Mouse (Mus musculus) layer of hippocampus, postnatal 25 days (tissue): ENCODE data around the gene Ubtf. TPM values are rescaled to one million over a fixed set of nuclear protein-coding genes. Genes with fewer than 3 reads are reported as not detected.

Source experiments
- DNase-seq, 2 experiments: peaks; one replicate each; pipeline ENCODE4 v3.0.0; 2022; ENCODE audit warnings: mixed read lengths in 2 of 2, low spot score in 1 of 2; ENCODE audit errors: extremely low spot score in 1 of 2
- total RNA-seq, 2 experiments: library from RNA; stranded (reverse); gene quantifications; 2 replicates each; pipeline ENCODE4 v1.2.3; 2021

The Ubtf gene
- total RNA-seq, 2 experiments from 2014 or later = 123 to 134 TPM

DNA sequence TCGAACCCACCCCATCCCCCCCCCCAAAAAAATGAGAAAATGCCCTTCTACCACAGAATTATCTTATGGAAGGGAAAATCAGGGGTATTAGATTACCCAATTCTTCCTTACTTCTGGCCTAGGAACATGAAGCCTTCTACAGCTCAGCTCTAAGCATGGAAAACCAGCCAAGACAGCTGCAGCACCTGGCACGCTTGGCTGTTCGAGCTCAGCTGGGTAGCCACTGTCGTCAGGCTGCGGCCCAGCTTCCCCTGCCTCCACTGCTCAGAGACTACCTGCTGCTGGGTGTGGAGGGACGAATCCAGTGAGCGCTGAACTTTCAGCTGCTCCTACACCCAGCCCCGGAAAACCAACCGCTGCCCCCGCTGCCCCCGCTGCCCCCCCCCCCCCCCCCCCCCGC lies 41.8 kb downstream of the Ubtf start:
- no peak for DNase-seq

DNA sequence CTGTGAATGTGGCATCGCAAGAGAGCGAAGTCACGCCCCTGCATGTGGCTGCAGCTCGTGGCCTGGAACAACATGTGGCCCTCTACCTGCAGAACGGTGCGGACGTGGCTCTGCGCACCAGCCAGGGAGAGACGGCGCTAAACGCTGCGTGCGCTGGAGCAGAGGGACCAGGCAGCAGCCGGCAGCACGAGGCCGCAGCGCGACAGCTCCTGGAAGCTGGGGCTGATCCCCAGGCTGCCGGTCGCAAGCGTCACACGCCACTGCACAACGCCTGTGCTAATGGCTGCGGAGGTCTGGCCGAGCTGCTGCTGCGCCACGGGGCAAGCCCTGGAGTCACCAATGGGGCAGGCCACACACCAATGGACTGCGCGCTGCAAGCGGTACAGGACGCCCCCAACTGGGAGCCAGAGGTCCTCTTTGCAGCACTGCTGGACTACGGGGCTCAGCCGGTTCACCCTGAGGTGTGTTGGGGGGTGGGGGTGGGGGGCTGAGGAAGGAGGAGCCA lies 43.1 kb downstream of the Ubtf start:
- peak in 1 of 2 experiments; percentile 18 for DNase-seq

DNA sequence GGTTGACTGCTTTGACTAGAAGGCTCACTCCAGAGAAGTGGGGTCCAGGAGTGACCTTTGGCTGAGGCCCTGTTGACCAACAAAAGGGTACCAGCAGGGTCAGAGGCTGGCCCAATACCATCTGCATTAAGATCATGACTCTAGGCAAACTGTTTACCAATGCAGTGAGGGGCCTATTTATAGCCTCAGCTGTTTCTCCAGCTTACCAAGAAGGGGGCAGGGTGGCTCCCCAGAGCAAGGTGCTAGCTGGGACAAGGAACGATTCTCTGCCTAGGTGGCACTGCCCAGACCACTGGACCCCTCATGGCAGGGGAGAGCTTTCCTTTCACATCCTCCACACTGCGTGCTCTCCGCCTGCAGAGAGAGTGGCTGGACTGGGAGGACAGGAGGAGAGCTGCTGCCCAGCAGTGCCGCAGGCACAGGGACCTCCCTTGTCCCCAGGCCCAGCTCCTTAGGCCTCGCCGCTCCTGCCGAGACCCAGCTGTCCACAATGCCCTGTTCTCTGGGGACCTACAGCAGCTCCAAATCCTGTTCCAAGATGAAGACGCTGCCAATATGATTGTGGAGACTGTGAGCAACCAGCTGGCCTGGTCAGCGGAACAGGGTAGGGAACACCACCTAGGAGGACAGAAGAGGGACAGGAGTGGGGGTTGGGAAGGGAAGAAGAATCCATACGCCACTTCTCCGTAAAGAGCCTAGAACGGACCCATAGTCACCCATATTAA lies 50.9 kb downstream of the Ubtf start, which contains the start of gene Asb16:
TSS of gene Asb16 (plus strand) at position 224 of the 725 bp plus-strand sequence.
- no peak for DNase-seq

DNA sequence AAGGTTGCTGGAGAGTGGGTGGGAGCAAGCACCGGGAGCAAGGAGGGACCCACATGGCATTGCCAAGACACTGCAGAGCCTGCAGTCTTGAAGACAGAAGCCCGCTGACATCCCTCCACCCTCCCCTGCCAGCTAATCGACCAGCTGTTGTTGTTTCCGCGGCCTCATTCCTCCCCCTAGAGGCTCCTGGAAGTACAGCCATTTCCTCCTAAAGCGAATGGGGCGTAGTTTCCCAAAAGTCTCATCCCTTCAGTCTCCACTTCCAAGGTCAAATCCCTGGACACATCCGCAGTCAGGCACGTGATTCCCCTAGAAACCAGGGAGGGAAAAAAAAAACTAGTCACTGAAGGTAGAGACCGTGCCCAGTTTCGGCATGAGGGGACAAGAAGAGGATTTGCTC lies 52.1 kb downstream of the Ubtf start:
- peak; percentile 42 to 63 for DNase-seq

DNA sequence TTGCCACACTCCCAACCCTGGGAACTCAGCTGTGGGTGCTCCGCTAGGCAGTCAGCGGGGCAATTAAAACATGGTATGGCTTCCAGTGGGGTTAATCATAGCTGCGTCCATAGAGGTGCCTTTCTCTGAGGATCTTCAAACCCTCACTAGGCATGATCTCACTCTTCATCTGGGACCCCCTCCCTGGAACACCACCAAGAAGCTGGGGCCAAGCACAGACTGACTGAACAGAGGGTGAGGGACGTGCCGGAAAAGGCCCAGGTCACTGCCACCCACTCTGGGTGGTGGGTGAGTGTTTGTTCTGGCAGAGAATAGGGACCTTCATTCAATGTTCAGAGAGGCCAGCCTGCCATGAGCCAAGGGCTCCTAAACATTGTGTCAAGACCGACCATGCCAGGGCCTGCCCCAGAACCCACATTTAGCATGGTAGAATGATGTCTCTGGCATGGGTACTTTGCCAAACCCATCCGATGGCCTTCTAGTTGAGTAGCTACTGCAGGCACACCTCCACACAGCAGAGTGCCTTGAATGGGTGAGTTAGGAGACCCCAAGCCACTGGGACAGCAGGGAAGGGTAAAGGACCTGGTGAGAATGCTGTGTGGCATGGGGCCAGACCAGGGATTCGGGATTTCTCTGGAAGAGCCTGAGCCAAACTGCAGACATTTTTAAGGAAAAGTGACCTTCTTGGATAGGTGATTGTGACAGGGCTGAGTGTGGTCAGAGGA lies 52.7 kb downstream of the Ubtf start:
- no peak for DNase-seq

DNA sequence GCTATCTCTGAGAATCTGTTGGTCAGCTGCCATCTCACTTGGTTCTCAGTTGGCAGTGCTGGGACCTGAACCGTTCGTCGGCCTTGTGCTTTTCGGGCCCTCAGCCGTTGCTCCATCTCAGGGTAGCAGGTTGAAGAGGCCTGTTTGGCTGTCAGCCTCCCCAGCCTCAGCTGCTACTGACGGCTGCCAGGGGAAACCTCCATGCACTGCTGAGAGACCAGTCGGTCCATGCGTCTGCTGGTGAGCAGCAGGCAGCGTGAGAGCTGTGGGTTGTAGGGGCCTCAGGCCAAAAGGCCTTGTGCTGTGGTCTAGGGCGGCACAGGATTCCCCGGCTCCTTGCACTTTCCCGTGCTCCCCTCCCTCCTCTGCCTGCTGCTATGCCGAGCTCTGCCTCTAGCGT lies 53.7 kb downstream of the Ubtf start:
- DNase-seq = no peak

DNA sequence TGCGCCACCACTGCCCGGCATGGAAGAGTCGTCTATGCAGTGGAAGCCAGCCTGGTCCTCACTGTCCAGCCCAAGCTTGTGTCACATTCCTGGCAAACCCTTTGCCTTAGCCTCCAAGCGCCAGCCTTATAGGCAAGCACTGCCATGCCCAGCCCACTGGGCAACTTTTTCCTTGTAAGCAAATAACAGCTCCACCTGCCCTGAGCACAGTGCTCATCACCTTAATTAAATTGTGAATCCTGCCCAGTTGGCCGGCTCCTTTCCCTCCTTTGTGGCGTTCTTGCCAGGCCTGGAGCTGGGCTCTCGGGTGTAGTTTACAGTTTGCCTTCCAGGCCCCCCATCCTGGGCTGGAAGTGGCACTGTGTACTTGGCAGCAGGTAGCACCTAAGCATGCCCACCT lies 56.3 kb downstream of the Ubtf start:
- no peak for DNase-seq

DNA sequence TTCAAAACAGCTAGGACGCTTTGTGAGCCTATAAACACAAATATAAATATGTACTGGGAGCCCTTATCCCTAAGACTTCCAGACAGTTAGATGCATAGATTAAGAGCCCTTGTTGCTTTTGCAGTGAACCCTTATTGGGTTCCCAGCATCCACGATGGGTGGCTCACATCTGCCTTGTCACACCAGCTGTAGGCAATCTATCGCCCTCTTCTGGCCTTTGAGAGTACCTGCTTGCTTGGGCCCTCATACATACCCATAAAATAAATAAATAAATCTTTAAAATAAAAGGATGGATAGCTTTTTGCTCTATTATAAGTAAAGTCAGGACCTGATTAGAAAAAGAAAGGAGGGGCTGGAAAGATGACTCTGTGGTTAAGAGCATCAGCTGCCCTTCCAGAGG lies 61.0 kb downstream of the Ubtf start:
- no peak for DNase-seq

DNA sequence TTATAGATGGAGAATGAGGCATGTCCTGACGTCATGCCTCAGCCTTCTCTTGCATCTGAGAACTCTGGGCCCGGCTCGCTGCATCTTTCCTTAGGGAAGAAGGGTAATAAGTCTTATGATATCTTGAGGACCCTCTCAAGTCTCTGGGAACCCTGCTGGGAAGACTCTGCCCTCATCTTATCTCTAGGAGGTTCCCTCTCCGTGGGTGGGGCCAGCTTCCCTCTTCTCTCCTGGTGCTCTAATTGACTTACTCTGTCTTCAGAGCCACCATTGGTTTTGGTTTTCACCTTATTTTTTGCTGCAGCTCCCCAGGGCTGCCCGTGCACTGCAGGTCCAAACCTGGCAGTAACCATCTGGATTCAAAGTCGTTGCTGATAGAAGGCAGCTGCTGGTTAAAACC lies 61.4 kb downstream of the Ubtf start:
- no peak for DNase-seq

DNA sequence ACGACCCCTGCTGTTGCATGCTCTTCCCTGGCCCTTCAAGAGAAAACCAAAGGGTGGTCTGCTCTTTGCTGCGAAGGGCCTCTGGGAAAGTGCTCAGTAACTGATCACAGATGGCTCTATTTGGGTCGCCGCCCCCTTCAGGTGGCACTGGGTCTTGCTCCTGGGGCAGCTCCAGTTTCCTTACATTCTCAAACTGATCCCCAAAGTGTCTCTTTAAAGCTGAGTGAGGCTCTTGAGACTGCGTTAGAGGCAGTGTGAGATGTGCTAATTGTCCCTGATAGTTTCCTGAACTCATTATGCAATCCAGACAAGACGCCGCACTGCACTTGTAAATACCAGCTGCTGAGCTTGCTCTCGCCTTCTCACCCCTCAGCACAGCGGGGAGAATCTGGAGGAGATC lies 62.0 kb downstream of the Ubtf start:
- no peak for DNase-seq

Other genes starting within 250 kb of the Ubtf start
- gene Mpp2, start 231.2 kb downstream of the Ubtf start, total RNA-seq = 100 to 1,000 TPM; 149 TPM
- not detected for gene Ppy, start 218.4 kb downstream of the Ubtf start, total RNA-seq
- not detected for gene Pyy, start 211.9 kb downstream of the Ubtf start, total RNA-seq
- gene Nags, start 174.2 kb downstream of the Ubtf start, total RNA-seq = not detected
- 10 to 100 TPM; 24.2 to 30.3 TPM for gene Tmem101, start 163.3 kb downstream of the Ubtf start, total RNA-seq
- gene Lsm12, start 134.4 kb downstream of the Ubtf start, total RNA-seq = 10 to 100 TPM; 62.0 to 62.7 TPM
- 10 to 100 TPM; 53.5 to 58.2 TPM for gene G6pc3, start 130.1 kb downstream of the Ubtf start, total RNA-seq
- 100 to 1,000 TPM; 218 to 242 TPM for gene Hdac5, start 89.6 kb downstream of the Ubtf start, total RNA-seq
- gene BC030867, start 70.9 kb downstream of the Ubtf start, total RNA-seq = 1 to 10 TPM; 1.3 to 1.5 TPM
- gene Asb16, start 51.0 kb downstream of the Ubtf start, total RNA-seq = 1 to 10 TPM in 1 of 2 experiments, under 1 TPM in 1; 0.70 to 1.1 TPM
- gene Tmub2, start 34.8 kb downstream of the Ubtf start, total RNA-seq = 10 to 100 TPM; 64.7 to 71.7 TPM
- gene Atxn7l3, start 23.1 kb downstream of the Ubtf start, total RNA-seq = 100 to 1,000 TPM; 166 to 174 TPM
- gene Slc4a1, start 46.5 kb upstream of the Ubtf start, total RNA-seq = under 1 TPM; 0.31 to 0.81 TPM
- 100 to 1,000 TPM; 442 to 490 TPM for gene Rundc3a, start 73.7 kb upstream of the Ubtf start, total RNA-seq
- gene Slc25a39, start 88.2 kb upstream of the Ubtf start, total RNA-seq = 10 to 100 TPM; 63.7 to 65.3 TPM
- gene Grn, start 110.6 kb upstream of the Ubtf start, total RNA-seq = 10 to 100 TPM; 69.9 to 74.0 TPM
- 100 to 1,000 TPM in 1 of 2 experiments, 10 to 100 TPM in 1; 85.4 to 109 TPM for gene Fam171a2, start 127.9 kb upstream of the Ubtf start, total RNA-seq
- 1 to 10 TPM in 1 of 2 experiments, under 1 TPM in 1; 0.68 to 2.1 TPM for gene Itga2b, start 150.4 kb upstream of the Ubtf start, total RNA-seq
- gene Gpatch8, start 236.7 kb upstream of the Ubtf start, total RNA-seq = 10 to 100 TPM; 38.3 to 49.4 TPM